Mouse (Mus musculus) bone marrow macrophage, adult 2 months (primary cell): ENCODE measurements around the gene P2ry14.

Experiments used
- CTCF ChIP-seq: IDR thresholded peaks from 2 replicates; pipeline ENCODE4 v1.5.1; 2012; ENCODE audit warnings: low read depth, mild to moderate bottlenecking, low read length, moderate library complexity
- POLR2A ChIP-seq: IDR thresholded peaks from 2 replicates; pipeline ENCODE4 v1.6.1; 2012; ENCODE audit warnings: mild to moderate bottlenecking, low read depth, low read length, borderline replicate concordance

DNA sequence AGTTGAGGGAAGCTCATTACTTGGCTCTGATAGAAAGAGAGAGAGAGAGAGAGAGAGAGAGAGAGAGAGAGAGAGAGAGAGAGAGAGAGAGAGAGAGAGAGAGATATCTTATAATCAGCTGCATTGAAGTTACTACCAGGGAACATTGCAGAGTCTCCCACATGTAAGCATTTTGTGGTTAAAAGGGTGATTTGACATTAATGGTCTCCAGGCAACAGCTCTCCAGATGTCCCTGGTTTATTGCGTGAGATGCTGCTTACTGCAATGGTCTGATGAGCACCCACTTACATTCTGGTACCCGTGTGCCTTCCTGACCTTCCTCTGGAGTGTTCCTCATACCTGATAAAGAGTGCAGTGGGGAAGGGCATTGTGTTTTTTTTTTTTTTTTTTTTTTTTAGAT lies 1.5 kb upstream of the P2ry14 start:
- no peak for TF ChIP-seq CTCF
- TF ChIP-seq POLR2A: no peak
